Mouse (Mus musculus): ENCODE results near the gene Apol11b. TPM values are rescaled to one million over a fixed set of nuclear protein-coding genes. Genes with fewer than 3 reads are reported as not detected.

The Apol11b gene
- polyA plus RNA-seq, 1 experiment: not detected

GRCm38 (mm10) chr15:77593557-77593956, 49.5 kb downstream of the Apol11b start:
- Histone ChIP-seq H3K9ac (ENCODE audit: low read depth, poor library complexity, severe bottlenecking) (no peak overlapping the region), H3K4me1 (ENCODE audit: control insufficient read depth, insufficient read depth, low read length) (no peaks in the 10 kb centered on the region), H3K4me3 (ENCODE audit: low read depth, low read length) (no peak overlapping the region), H3K27me3 (ENCODE audit: control insufficient read depth, insufficient read depth, low read length, poor library complexity, severe bottlenecking) (no peaks in the 10 kb centered on the region), H3K36me3 (ENCODE audit: control insufficient read depth, insufficient read depth, low read length, poor library complexity, severe bottlenecking) (no peaks in the 10 kb centered on the region), H3K9me3 (replicated peaks; ENCODE audit: control insufficient read depth, insufficient read depth, low read length, poor library complexity, severe bottlenecking) (no peaks in the 10 kb centered on the region), H3K27ac (ENCODE audit: insufficient read depth, low read length) (no peak overlapping the region)
- TF ChIP-seq CTCF (IDR thresholded peaks at IDR 0.05; ENCODE audit: low read depth, low read length) (no peak), POLR2A (IDR thresholded peaks at IDR 0.05; ENCODE audit: insufficient read depth, low read length) (no peak), EP300 (IDR thresholded peaks at IDR 0.05; ENCODE audit: insufficient read depth, low read depth, low read length) (no peak)

GRCm38 (mm10) chr15:77590881-77591280, 52.2 kb downstream of the Apol11b start:
- no peaks in the 10 kb centered on the region for H3K27me3 ChIP-seq (ENCODE audit: control insufficient read depth, insufficient read depth, low read length, poor library complexity, severe bottlenecking)
- H3K27ac ChIP-seq (ENCODE audit: insufficient read depth, low read length): no peak overlapping the region
- no peak overlapping the region for H3K9ac ChIP-seq (ENCODE audit: low read depth, poor library complexity, severe bottlenecking)
- no peaks in the 10 kb centered on the region for H3K4me1 ChIP-seq (ENCODE audit: control insufficient read depth, insufficient read depth, low read length)
- no peaks in the 10 kb centered on the region for H3K9me3 ChIP-seq (replicated peaks; ENCODE audit: control insufficient read depth, insufficient read depth, low read length, poor library complexity, severe bottlenecking)
- H3K36me3 ChIP-seq (ENCODE audit: control insufficient read depth, insufficient read depth, low read length, poor library complexity, severe bottlenecking): no peaks in the 10 kb centered on the region
- H3K4me3 ChIP-seq (ENCODE audit: low read depth, low read length): no peak overlapping the region
- TF ChIP-seq POLR2A (IDR thresholded peaks at IDR 0.05; ENCODE audit: insufficient read depth, low read length) (no peak), EP300 (IDR thresholded peaks at IDR 0.05; ENCODE audit: insufficient read depth, low read depth, low read length) (no peak), CTCF (IDR thresholded peaks at IDR 0.05; ENCODE audit: low read depth, low read length) (no peak)

GRCm38 (mm10) chr15:77588981-77589380, 54.1 kb downstream of the Apol11b start:
- no peak overlapping the region for H3K9ac ChIP-seq (ENCODE audit: low read depth, poor library complexity, severe bottlenecking)
- H3K27me3 ChIP-seq (ENCODE audit: control insufficient read depth, insufficient read depth, low read length, poor library complexity, severe bottlenecking): no peaks in the 10 kb centered on the region
- no peaks in the 10 kb centered on the region for H3K36me3 ChIP-seq (ENCODE audit: control insufficient read depth, insufficient read depth, low read length, poor library complexity, severe bottlenecking)
- no peak overlapping the region for H3K27ac ChIP-seq (ENCODE audit: insufficient read depth, low read length)
- H3K4me3 ChIP-seq (ENCODE audit: low read depth, low read length): no peak overlapping the region
- TF ChIP-seq CTCF (IDR thresholded peaks at IDR 0.05; ENCODE audit: low read depth, low read length): no peak
- no peak for TF ChIP-seq POLR2A (IDR thresholded peaks at IDR 0.05; ENCODE audit: insufficient read depth, low read length)
- TF ChIP-seq EP300 (IDR thresholded peaks at IDR 0.05; ENCODE audit: insufficient read depth, low read depth, low read length): no peak
- no peaks in the 10 kb centered on the region for H3K9me3 ChIP-seq (replicated peaks; ENCODE audit: control insufficient read depth, insufficient read depth, low read length, poor library complexity, severe bottlenecking)
- no peaks in the 10 kb centered on the region for H3K4me1 ChIP-seq (ENCODE audit: control insufficient read depth, insufficient read depth, low read length)

GRCm38 (mm10) chr15:77587026-77587425, 56.1 kb downstream of the Apol11b start:
- Histone ChIP-seq H3K27me3 (ENCODE audit: control insufficient read depth, insufficient read depth, low read length, poor library complexity, severe bottlenecking) (no peaks in the 10 kb centered on the region), H3K27ac (ENCODE audit: insufficient read depth, low read length) (no peak overlapping the region), H3K4me1 (ENCODE audit: control insufficient read depth, insufficient read depth, low read length) (no peaks in the 10 kb centered on the region), H3K9ac (ENCODE audit: low read depth, poor library complexity, severe bottlenecking) (no peak overlapping the region), H3K36me3 (ENCODE audit: control insufficient read depth, insufficient read depth, low read length, poor library complexity, severe bottlenecking) (no peaks in the 10 kb centered on the region), H3K4me3 (ENCODE audit: low read depth, low read length) (no peak overlapping the region), H3K9me3 (replicated peaks; ENCODE audit: control insufficient read depth, insufficient read depth, low read length, poor library complexity, severe bottlenecking) (no peaks in the 10 kb centered on the region; the same call in 1 of the 2 replicates)
- TF ChIP-seq POLR2A (IDR thresholded peaks at IDR 0.05; ENCODE audit: insufficient read depth, low read length) (no peak), CTCF (IDR thresholded peaks at IDR 0.05; ENCODE audit: low read depth, low read length) (no peak), EP300 (IDR thresholded peaks at IDR 0.05; ENCODE audit: insufficient read depth, low read depth, low read length) (no peak)

Other genes starting within 250 kb of the Apol11b start
- not detected in 2 replicates for gene Apol7a, start 244.2 kb downstream of the Apol11b start, polyA plus RNA-seq (2011; ENCODE audit: insufficient read depth, insufficient read length, low read depth, missing spikeins)
- gene Apol9a, start 232.2 kb downstream of the Apol11b start, polyA plus RNA-seq (2011; ENCODE audit: insufficient read depth, insufficient read length, low read depth, missing spikeins): not detected in 2 replicates
- gene Apol7b, start 195.8 kb downstream of the Apol11b start, polyA plus RNA-seq (2011; ENCODE audit: insufficient read depth, insufficient read length, low read depth, missing spikeins): not detected in 2 replicates
- not detected in 2 replicates for gene Apol10a, start 166.2 kb downstream of the Apol11b start, polyA plus RNA-seq (2011; ENCODE audit: insufficient read depth, insufficient read length, low read depth, missing spikeins)
- gene Apol11a, start 135.0 kb downstream of the Apol11b start, polyA plus RNA-seq (2011; ENCODE audit: insufficient read depth, insufficient read length, low read depth, missing spikeins): not detected in 2 replicates
- not detected in 2 replicates for gene Apol7c, start 110.0 kb downstream of the Apol11b start, polyA plus RNA-seq (2011; ENCODE audit: insufficient read depth, insufficient read length, low read depth, missing spikeins)
- gene 1700025B11Rik, start 81.4 kb downstream of the Apol11b start, polyA plus RNA-seq (2011; ENCODE audit: insufficient read depth, insufficient read length, low read depth, missing spikeins): not detected in 2 replicates
- not detected in 2 replicates for gene Apol10b, start 47.2 kb downstream of the Apol11b start, polyA plus RNA-seq (2011; ENCODE audit: insufficient read depth, insufficient read length, low read depth, missing spikeins)
- not detected in 2 replicates for gene Gm36245, start 44.0 kb downstream of the Apol11b start, polyA plus RNA-seq (2011; ENCODE audit: insufficient read depth, insufficient read length, low read depth, missing spikeins)
- gene Apol7e, start 55.6 kb upstream of the Apol11b start, polyA plus RNA-seq (2011; ENCODE audit: insufficient read depth, insufficient read length, low read depth, missing spikeins): 0.54 TPM in 1 of 2 replicates, not detected in the other
- not detected in 2 replicates for gene Apol9b, start 85.8 kb upstream of the Apol11b start, polyA plus RNA-seq (2011; ENCODE audit: insufficient read depth, insufficient read length, low read depth, missing spikeins)
- gene Apol8, start 113.7 kb upstream of the Apol11b start, polyA plus RNA-seq (2011; ENCODE audit: insufficient read depth, insufficient read length, low read depth, missing spikeins): 1.4 and 1.9 TPM in 2 replicates
- 584 and 601 TPM in 2 replicates for gene Myh9, start 198.9 kb upstream of the Apol11b start, polyA plus RNA-seq (2011; ENCODE audit: insufficient read depth, insufficient read length, low read depth, missing spikeins)

Data from ES-Bruce4 (cell line).